In genomic region chr17:30278596-30279378, GRCm38 (mm10) we compare ENCODE assay signal across 14 mouse cellular contexts.
A peak's percentile ranks its signal among the peaks of the same experiment; 100 is the strongest.
DNase-seq lines count a peak whose midpoint lies in the region; ATAC-seq and TF ChIP-seq lines count a peak whose summit lies in the region.
"Had no signal": no experiment of that assay in that cellular context is flagged by ENCODE, and none has a peak within 500 bp of the region (broad histone marks: within the 10 kb centered on the region; RNA-seq: fewer than 3 reads in every experiment).

No protein-coding gene starts in this region.

- H3K9ac ChIP-seq in forebrain, embryonic 14.5 days (ENCODE audit: low read length), result no peak overlapping the region
- H3K9ac ChIP-seq in midbrain, embryonic 12.5 days (replicated peaks), result no peak overlapping the region
- no peak overlapping the region for H3K9ac ChIP-seq in lung, postnatal 0 days (replicated peaks; ENCODE audit: low read depth)
- H3K9ac ChIP-seq in heart, embryonic 11.5 days (ENCODE audit: low read depth, low read length), result no peak overlapping the region
- H3K9ac ChIP-seq: embryonic facial prominence, embryonic 15.5 days; lung, embryonic 15.5 days had no signal

- peak; percentile 50 for DNase-seq in gastrocnemius, adult 2 months
- no peak for DNase-seq in gastrocnemius, postnatal 36 days
- peak; percentile 33 for DNase-seq in ES-CJ7 (ENCODE audit: low read depth, low spot score)
- DNase-seq in forebrain, embryonic 14.5 days (ENCODE audit: low spot score), result peak; percentile 40
- no peak for DNase-seq in kidney, adult 18-20 months
- DNase-seq in lung, postnatal 0 days (ENCODE audit: low spot score), result no peak
- DNase-seq: cerebellum, postnatal 36 days; kidney, adult 2 months; thymus, postnatal 25 days had no signal

- no peak for TF ChIP-seq EP300 in lung, postnatal 0 days (IDR thresholded peaks at IDR 0.05)

- no peak; the same call in 1 of the 2 replicates for ATAC-seq in forebrain, embryonic 14.5 days
- ATAC-seq in midbrain, embryonic 12.5 days (ENCODE audit: low FRiP score, low read depth), result 0 out of 2 replicates have a peak, but pooled peaks have one; percentile 27
- ATAC-seq in lung, postnatal 0 days, result no peak
- no peak for ATAC-seq in heart, embryonic 11.5 days (replicated peaks; ENCODE audit: insufficient number of reproducible peaks, low FRiP score, low TSS enrichment)

- no peaks in the 10 kb centered on the region for H3K36me3 ChIP-seq in forebrain, embryonic 14.5 days (ENCODE audit: control insufficient read depth, insufficient read depth, low read length)
- 0 out of 2 replicates have a peak, but pooled peaks cover 6% of the 10 kb centered on the region for H3K36me3 ChIP-seq in midbrain, embryonic 12.5 days
- H3K36me3 ChIP-seq in lung, postnatal 0 days (ENCODE audit: insufficient read depth, low read length), result no peaks in the 10 kb centered on the region
- no peaks in the 10 kb centered on the region for H3K36me3 ChIP-seq in heart, embryonic 11.5 days (ENCODE audit: control insufficient read depth, insufficient read depth, low read length)
- H3K36me3 ChIP-seq: embryonic facial prominence, embryonic 15.5 days; lung, embryonic 15.5 days had no signal

- peak overlapping the region; percentile 41 for H3K4me3 ChIP-seq in gastrocnemius, adult 2 months
- H3K4me3 ChIP-seq in forebrain, embryonic 14.5 days (ENCODE audit: low read depth, low read length), result no peak overlapping the region
- H3K4me3 ChIP-seq in midbrain, embryonic 12.5 days, result no peak overlapping the region
- H3K4me3 ChIP-seq in lung, postnatal 0 days (ENCODE audit: low read depth, low read length), result no peak overlapping the region
- no peak overlapping the region for H3K4me3 ChIP-seq in heart, embryonic 11.5 days (ENCODE audit: low read depth, low read length)
- H3K4me3 ChIP-seq: embryonic facial prominence, embryonic 15.5 days; lung, embryonic 15.5 days had no signal

- no peak for TF ChIP-seq CTCF in gastrocnemius, adult 2 months (IDR thresholded peaks at IDR 0.05)
- TF ChIP-seq CTCF in lung, postnatal 0 days (IDR thresholded peaks at IDR 0.05), result no peak

- peak overlapping the region; percentile 19; the same call in 1 of the 2 replicates for H3K4me2 ChIP-seq in forebrain, embryonic 14.5 days (ENCODE audit: low read length)
- H3K4me2 ChIP-seq in midbrain, embryonic 12.5 days (replicated peaks), result peak overlapping the region; percentile 25
- no peak overlapping the region for H3K4me2 ChIP-seq in lung, postnatal 0 days (replicated peaks; ENCODE audit: low read depth, low read length)
- no peak overlapping the region for H3K4me2 ChIP-seq in heart, embryonic 11.5 days
- H3K4me2 ChIP-seq: embryonic facial prominence, embryonic 15.5 days; lung, embryonic 15.5 days had no signal

- intact Hi-C loops in gastrocnemius, adult 2 months (cut with DNase I), result no loop called here
- intact Hi-C loops in gastrocnemius, postnatal 36 days (cut with DNase I), result no loop called here

- H3K4me1 ChIP-seq in forebrain, embryonic 14.5 days (ENCODE audit: control insufficient read depth, insufficient read depth, low read length), result peaks cover 21% of the 10 kb centered on the region
- peaks cover 29% of the 10 kb centered on the region for H3K4me1 ChIP-seq in midbrain, embryonic 12.5 days
- H3K4me1 ChIP-seq in lung, postnatal 0 days (ENCODE audit: insufficient read depth, low read depth, low read length), result no peaks in the 10 kb centered on the region
- H3K4me1 ChIP-seq in heart, embryonic 11.5 days (ENCODE audit: control insufficient read depth, insufficient read depth, low read length), result peaks cover 16% of the 10 kb centered on the region

- H3K27me3 ChIP-seq in forebrain, embryonic 14.5 days (replicated peaks; ENCODE audit: control insufficient read depth, insufficient read depth, low read length), result 0 out of 2 replicates have a peak, but pooled peaks cover 2% of the 10 kb centered on the region
- no peaks in the 10 kb centered on the region for H3K27me3 ChIP-seq in midbrain, embryonic 12.5 days
- no peaks in the 10 kb centered on the region for H3K27me3 ChIP-seq in lung, postnatal 0 days (replicated peaks; ENCODE audit: insufficient read depth, low read length)
- no peaks in the 10 kb centered on the region for H3K27me3 ChIP-seq in heart, embryonic 11.5 days (ENCODE audit: control insufficient read depth, insufficient read depth, low read length)
- H3K27me3 ChIP-seq: embryonic facial prominence, embryonic 15.5 days; lung, embryonic 15.5 days had no signal

- 14% methylated on average over 16 of the region's 16 CpGs for whole genome bisulfite sequencing in forebrain, embryonic 14.5 days
- 14% methylated on average over 16 of the region's 16 CpGs for WGBS in midbrain, embryonic 12.5 days
- WGBS in lung, postnatal 0 days, result 37% methylated on average over 16 of the region's 16 CpGs
- WGBS in heart, embryonic 11.5 days (ENCODE audit: insufficient replicate concordance), result 40% methylated on average over 16 of the region's 16 CpGs

- peak overlapping the region; percentile 74 for H3K27ac ChIP-seq in gastrocnemius, adult 2 months
- no peak overlapping the region for H3K27ac ChIP-seq in forebrain, embryonic 14.5 days (ENCODE audit: low read depth, low read length)
- peak overlapping the region; percentile 79 for H3K27ac ChIP-seq in midbrain, embryonic 12.5 days (replicated peaks)
- H3K27ac ChIP-seq in lung, postnatal 0 days (ENCODE audit: low read length), result no peak overlapping the region
- H3K27ac ChIP-seq in heart, embryonic 11.5 days (ENCODE audit: low read depth, low read length), result no peak overlapping the region
- H3K27ac ChIP-seq: embryonic facial prominence, embryonic 15.5 days; lung, embryonic 15.5 days had no signal

- H3K9me3 ChIP-seq in forebrain, embryonic 14.5 days (replicated peaks; ENCODE audit: control insufficient read depth, low read length), result no peaks in the 10 kb centered on the region
- no peaks in the 10 kb centered on the region for H3K9me3 ChIP-seq in midbrain, embryonic 12.5 days
- no peaks in the 10 kb centered on the region for H3K9me3 ChIP-seq in lung, postnatal 0 days (ENCODE audit: low read length)
- no peaks in the 10 kb centered on the region for H3K9me3 ChIP-seq in heart, embryonic 11.5 days (replicated peaks; ENCODE audit: control insufficient read depth, low read length)
- H3K9me3 ChIP-seq: embryonic facial prominence, embryonic 15.5 days; G1E; lung, embryonic 15.5 days had no signal

Comparison
In these comparisons a context has a peak if more than half of its experiments do, and no peak if none do; other contexts are left out.
1. DNase-seq: peak in gastrocnemius, adult 2 months (single experiment), ES-CJ7 (single experiment) and forebrain, embryonic 14.5 days (single experiment); none in gastrocnemius, postnatal 36 days (0 of 2), kidney, adult 18-20 months (single experiment) and lung, postnatal 0 days (single experiment).
2. H3K27ac ChIP-seq: peak in gastrocnemius, adult 2 months (single experiment) and midbrain, embryonic 12.5 days (single experiment); none in forebrain, embryonic 14.5 days (single experiment), lung, postnatal 0 days (single experiment) and heart, embryonic 11.5 days (single experiment).
3. H3K4me2 ChIP-seq: peak in forebrain, embryonic 14.5 days (single experiment) and midbrain, embryonic 12.5 days (single experiment); none in lung, postnatal 0 days (single experiment) and heart, embryonic 11.5 days (single experiment).